Mouse (Mus musculus): ENCODE results near the gene Pbx1. TPM values are rescaled to one million over a fixed set of nuclear protein-coding genes. Genes with fewer than 3 reads are reported as not detected.

Gene Pbx1
- total and polyA plus RNA-seq, 2 experiments from 2014 or later, result 17.1 to 31.3 TPM

GRCm38 (mm10) chr1:168342269-168342668 lies 89.8 kb downstream of the Pbx1 start:
- Histone ChIP-seq H3K4me2 (ENCODE audit: low read depth, low read length) (no peak overlapping the region), H3K27ac (ENCODE audit: low read depth) (no peak overlapping the region), H3K27me3 (ENCODE audit: control insufficient read depth, insufficient read depth, low read length) (no peaks in the 10 kb centered on the region), H3K9me3 (replicated peaks; ENCODE audit: control insufficient read depth, low read length) (no peaks in the 10 kb centered on the region), H3K36me3 (replicated peaks; ENCODE audit: control insufficient read depth, insufficient read depth, low read length) (no peaks in the 10 kb centered on the region), H3K4me3 (ENCODE audit: low read depth, low read length) (no peak overlapping the region), H3K9ac (replicated peaks; ENCODE audit: low read depth, low read length) (no peak overlapping the region), H3K4me1 (ENCODE audit: control insufficient read depth, insufficient read depth) (no peaks in the 10 kb centered on the region; the same call in 1 of the 2 replicates)
- DNase-seq (ENCODE audit: low spot score) (no peak), ATAC-seq (ENCODE audit: insufficient read depth, low read depth) (no peak)
- no peak for TF ChIP-seq CTCF (IDR thresholded peaks at IDR 0.05; ENCODE audit: low read depth)
- no peak for TF ChIP-seq EP300 (IDR thresholded peaks at IDR 0.05; ENCODE audit: low read depth)
- 79% methylated on average over 6 of the region's 6 CpGs for WGBS

DNA sequence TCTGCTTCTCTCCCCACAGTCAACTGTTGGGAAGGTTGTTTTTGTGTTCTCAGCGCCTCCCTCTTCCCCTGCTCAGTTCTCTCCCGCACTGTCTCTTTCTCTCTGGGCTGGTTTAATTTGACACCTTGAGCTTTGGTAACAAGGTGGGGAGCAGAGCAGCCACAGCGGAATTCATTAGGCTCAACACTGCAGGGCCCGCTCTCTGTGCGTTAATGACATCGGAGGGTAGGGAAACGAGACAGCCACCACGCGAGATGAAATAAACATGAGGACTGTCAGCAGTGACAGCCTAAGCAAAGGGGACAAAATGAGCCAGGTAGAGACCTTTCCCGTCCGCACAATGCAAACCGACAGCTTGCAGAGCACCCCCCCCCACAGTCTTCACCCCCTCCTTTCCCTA lies 90.2 kb downstream of the Pbx1 start:
- H3K27me3 ChIP-seq (ENCODE audit: control insufficient read depth, insufficient read depth, low read length), result no peaks in the 10 kb centered on the region
- WGBS, result 64% methylated on average over 12 of the region's 12 CpGs
- ATAC-seq (ENCODE audit: insufficient read depth, low read depth) (no peak), DNase-seq (ENCODE audit: low spot score) (no peak)
- H3K9me3 ChIP-seq (replicated peaks; ENCODE audit: control insufficient read depth, low read length), result no peaks in the 10 kb centered on the region
- TF ChIP-seq CTCF (IDR thresholded peaks at IDR 0.05; ENCODE audit: low read depth) (no peak), EP300 (IDR thresholded peaks at IDR 0.05; ENCODE audit: low read depth) (no peak)
- no peak overlapping the region for H3K4me2 ChIP-seq (ENCODE audit: low read depth, low read length)
- H3K4me1 ChIP-seq (ENCODE audit: control insufficient read depth, insufficient read depth), result no peaks in the 10 kb centered on the region; the same call in 1 of the 2 replicates
- no peak overlapping the region for H3K27ac ChIP-seq (ENCODE audit: low read depth)
- H3K9ac ChIP-seq (replicated peaks; ENCODE audit: low read depth, low read length), result no peak overlapping the region
- H3K4me3 ChIP-seq (ENCODE audit: low read depth, low read length), result no peak overlapping the region
- H3K36me3 ChIP-seq (replicated peaks; ENCODE audit: control insufficient read depth, insufficient read depth, low read length), result no peaks in the 10 kb centered on the region

GRCm38 (mm10) chr1:168341368-168341767 lies 90.7 kb downstream of the Pbx1 start:
- H3K36me3 ChIP-seq (replicated peaks; ENCODE audit: control insufficient read depth, insufficient read depth, low read length), result no peaks in the 10 kb centered on the region
- no peak overlapping the region for H3K9ac ChIP-seq (replicated peaks; ENCODE audit: low read depth, low read length)
- DNase-seq (ENCODE audit: low spot score) (no peak), ATAC-seq (ENCODE audit: insufficient read depth, low read depth) (no peak)
- no peak overlapping the region for H3K4me2 ChIP-seq (ENCODE audit: low read depth, low read length)
- no peak overlapping the region for H3K27ac ChIP-seq (ENCODE audit: low read depth)
- no peaks in the 10 kb centered on the region; the same call in 1 of the 2 replicates for H3K4me1 ChIP-seq (ENCODE audit: control insufficient read depth, insufficient read depth)
- TF ChIP-seq EP300 (IDR thresholded peaks at IDR 0.05; ENCODE audit: low read depth), result no peak
- no peak for TF ChIP-seq CTCF (IDR thresholded peaks at IDR 0.05; ENCODE audit: low read depth)
- no peaks in the 10 kb centered on the region for H3K27me3 ChIP-seq (ENCODE audit: control insufficient read depth, insufficient read depth, low read length)
- no peak overlapping the region for H3K4me3 ChIP-seq (ENCODE audit: low read depth, low read length)
- H3K9me3 ChIP-seq (replicated peaks; ENCODE audit: control insufficient read depth, low read length), result no peaks in the 10 kb centered on the region
- 85% methylated on average over 6 of the region's 6 CpGs for WGBS

- no peaks in the 10 kb centered on the region for H3K27me3 ChIP-seq (ENCODE audit: control insufficient read depth, insufficient read depth, low read length)
- no peak for TF ChIP-seq CTCF (IDR thresholded peaks at IDR 0.05; ENCODE audit: low read depth)
- no peak for TF ChIP-seq EP300 (IDR thresholded peaks at IDR 0.05; ENCODE audit: low read depth)
- H3K4me1 ChIP-seq (ENCODE audit: control insufficient read depth, insufficient read depth), result no peaks in the 10 kb centered on the region
- no peak overlapping the region for H3K27ac ChIP-seq (ENCODE audit: low read depth)
- H3K4me2 ChIP-seq (ENCODE audit: low read depth, low read length), result no peak overlapping the region
- no peak overlapping the region for H3K9ac ChIP-seq (replicated peaks; ENCODE audit: low read depth, low read length)
- 86% methylated on average over 7 of the region's 7 CpGs for WGBS
- no peaks in the 10 kb centered on the region for H3K9me3 ChIP-seq (replicated peaks; ENCODE audit: control insufficient read depth, low read length)
- peaks cover 6% of the 10 kb centered on the region; the same call in 1 of the 2 replicates for H3K36me3 ChIP-seq (replicated peaks; ENCODE audit: control insufficient read depth, insufficient read depth, low read length)
- no peak for ATAC-seq (ENCODE audit: insufficient read depth, low read depth)
- H3K4me3 ChIP-seq (ENCODE audit: low read depth, low read length), result no peak overlapping the region
- DNase-seq (ENCODE audit: low spot score), result no peak
Observed at GRCm38 (mm10) chr1:168336238-168336818, 95.7 kb downstream of the Pbx1 start.

- H3K27ac ChIP-seq (ENCODE audit: low read depth), result no peak overlapping the region
- 91% methylated on average over 8 of the region's 8 CpGs for WGBS
- H3K4me2 ChIP-seq (ENCODE audit: low read depth, low read length), result no peak overlapping the region
- TF ChIP-seq CTCF (IDR thresholded peaks at IDR 0.05; ENCODE audit: low read depth), result no peak
- no peak for TF ChIP-seq EP300 (IDR thresholded peaks at IDR 0.05; ENCODE audit: low read depth)
- 0 out of 2 replicates have a peak, but pooled peaks cover 3% of the 10 kb centered on the region for H3K4me1 ChIP-seq (ENCODE audit: control insufficient read depth, insufficient read depth)
- H3K9me3 ChIP-seq (replicated peaks; ENCODE audit: control insufficient read depth, low read length), result no peaks in the 10 kb centered on the region
- no peak overlapping the region for H3K4me3 ChIP-seq (ENCODE audit: low read depth, low read length)
- peaks cover 6% of the 10 kb centered on the region; the same call in 1 of the 2 replicates for H3K36me3 ChIP-seq (replicated peaks; ENCODE audit: control insufficient read depth, insufficient read depth, low read length)
- no peak for DNase-seq (ENCODE audit: low spot score)
- ATAC-seq (ENCODE audit: insufficient read depth, low read depth), result no peak
- H3K27me3 ChIP-seq (ENCODE audit: control insufficient read depth, insufficient read depth, low read length), result no peaks in the 10 kb centered on the region
- no peak overlapping the region for H3K9ac ChIP-seq (replicated peaks; ENCODE audit: low read depth, low read length)
Observed at GRCm38 (mm10) chr1:168334831-168335574, 97.1 kb downstream of the Pbx1 start.
